Mouse (Mus musculus) forebrain, embryonic 15.5 days (tissue): ENCODE measurements around the gene Desi2. TPM values are rescaled to one million over a fixed set of nuclear protein-coding genes. Genes with fewer than 3 reads are reported as not detected.
"Not testable (repeated sequence)": the region's sequence is repeated elsewhere in the genome, so short reads cannot be mapped to it uniquely, and the experiment has no call there.

Experiments used
- ATAC-seq: fragments of 200-750 bp; cut with Nextera tagmentation; replicated peaks from 2 replicates; pipeline ENCODE4 v1.8.0; 2017; ENCODE audit warnings: mild to moderate bottlenecking, moderate TSS enrichment, moderate library complexity
- H3K27ac ChIP-seq: fragments of 300-500 bp; sonication (generic); replicated peaks from 2 replicates; pipeline ENCODE4 v1.5.1; 2015; ENCODE audit warnings: mild to moderate bottlenecking, inconsistent platforms
- H3K27me3 ChIP-seq: fragments of 300-500 bp; sonication (generic); 2 replicates; pipeline ENCODE4 v1.6.1; 2015; ENCODE audit warnings: inconsistent platforms
- H3K36me3 ChIP-seq: fragments of 300-500 bp; sonication (generic); 2 replicates; pipeline ENCODE4 v1.6.1; 2015; ENCODE audit warnings: mild to moderate bottlenecking, inconsistent platforms
- H3K4me1 ChIP-seq: fragments of 300-500 bp; sonication (generic); 2 replicates; pipeline ENCODE4 v1.6.1; 2015; ENCODE audit warnings: inconsistent platforms
- H3K4me2 ChIP-seq: fragments of 300-500 bp; sonication (generic); replicated peaks from 2 replicates; pipeline ENCODE4 v1.6.1; 2015; ENCODE audit warnings: mild to moderate bottlenecking, inconsistent platforms
- H3K4me3 ChIP-seq: fragments of 300-500 bp; sonication (generic); 2 replicates; pipeline ENCODE4 v1.5.1; 2015; ENCODE audit warnings: mild to moderate bottlenecking, inconsistent platforms
- H3K9ac ChIP-seq: fragments of 300-500 bp; sonication (generic); replicated peaks from 2 replicates; pipeline ENCODE4 v1.6.1; 2015; ENCODE audit warnings: mild to moderate bottlenecking, inconsistent platforms
- H3K9me3 ChIP-seq: fragments of 300-500 bp; sonication (generic); 2 replicates; pipeline ENCODE4 v1.6.1; 2016; ENCODE audit warnings: inconsistent platforms
- WGBS: fragments of 180-500 bp; shearing (Covaris S2); methylation state at CpG from one replicate; pipeline ENCODE4 v1.1.7; 2015; ENCODE audit warnings: mixed read lengths; 5-methylcytosine and 5-hydroxymethylcytosine counted together
- polyA plus RNA-seq: library from polyadenylated mRNA; unstranded; fragments of >200 nt; fragmentation: Nextera tagmentation; extraction: Ambion mirVana; gene quantifications from 2 replicates; pipeline ENCODE4 v1.2.1, GENCODE M21; 2015

Gene Desi2
- 20.0 and 23.4 TPM in 2 replicates for polyA plus RNA-seq

GRCm38 (mm10) chr1:178187216-178187791 is at the start of gene Desi2:
TSS of gene Desi2 (plus strand) at chr1:178187417.
- peak; percentile 99 for ATAC-seq
- Histone ChIP-seq H3K9ac (peak within 1 kb of the TSS; percentile 71), H3K4me2 (peak within 1 kb of the TSS; percentile 47), H3K4me1 (peaks cover 16% of the 10 kb centered on the region), H3K4me3 (peak within 1 kb of the TSS; percentile 76), H3K27ac (peak within 1 kb of the TSS; percentile 75)
- not testable (repeated sequence) for H3K36me3 ChIP-seq, H3K27me3 ChIP-seq, H3K9me3 ChIP-seq
- 0% methylated on average over 37 of the region's 37 CpGs for WGBS

- not testable (repeated sequence) for H3K36me3 ChIP-seq, H3K27ac ChIP-seq, H3K27me3 ChIP-seq, H3K9me3 ChIP-seq, H3K4me3 ChIP-seq, H3K9ac ChIP-seq, H3K4me2 ChIP-seq, H3K4me1 ChIP-seq
- ATAC-seq = peak; percentile 55; the same call in 1 of the 2 replicates
- WGBS = 2% methylated on average over 2 of the region's 2 CpGs
These were observed 40.7 kb upstream of the Desi2 start for GRCm38 (mm10) chr1:178146513-178146912.

DNA sequence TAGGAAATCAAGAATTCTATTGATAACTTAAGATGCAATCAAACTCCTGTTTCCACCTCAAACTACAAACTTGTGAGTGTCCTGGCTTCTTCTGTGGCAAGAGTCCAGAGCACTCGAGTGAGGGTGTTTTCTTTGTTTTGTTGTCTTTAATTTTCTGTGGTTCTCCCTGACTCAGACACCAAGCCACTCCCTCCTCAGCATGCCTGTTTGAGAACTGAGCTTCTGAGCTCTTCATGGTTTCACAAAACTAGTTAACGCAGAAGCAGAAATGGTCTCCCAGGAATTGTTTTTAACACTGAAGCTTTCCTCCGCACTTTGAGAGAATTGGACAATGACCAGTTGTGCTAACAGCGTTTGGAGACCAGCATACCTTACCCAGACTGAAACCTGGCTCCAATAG is 40.3 kb upstream of the Desi2 start:
- H3K27ac ChIP-seq, ATAC-seq, H3K9ac ChIP-seq, H3K9me3 ChIP-seq, H3K27me3 ChIP-seq, H3K4me2 ChIP-seq, H3K4me1 ChIP-seq, H3K36me3 ChIP-seq, H3K4me3 ChIP-seq: not testable (repeated sequence)
- 36% methylated on average over 4 of the region's 4 CpGs for WGBS

DNA sequence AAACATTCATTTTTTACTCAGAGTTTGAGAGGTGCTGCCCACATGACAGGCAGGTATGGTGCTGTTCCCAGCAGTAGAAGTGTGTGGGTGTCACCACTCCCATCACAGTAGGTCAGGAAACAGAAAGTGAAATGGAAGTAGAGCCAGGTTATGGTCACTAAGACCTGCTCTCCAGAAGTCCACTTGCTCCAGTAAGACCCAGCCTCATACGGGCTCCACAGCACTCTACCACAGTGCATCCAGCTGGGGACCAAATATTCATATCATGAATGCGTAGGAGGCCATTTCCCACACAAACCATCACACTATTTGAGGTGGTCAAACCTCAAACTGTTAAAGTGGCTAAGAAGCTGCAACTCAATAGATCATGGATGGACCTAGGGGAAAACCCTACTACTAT is 5.0 kb upstream of the Desi2 start:
- H3K4me2 ChIP-seq = no peak overlapping the region
- no peak for ATAC-seq
- H3K9ac ChIP-seq = no peak overlapping the region
- no peak overlapping the region for H3K4me3 ChIP-seq
- no peaks in the 10 kb centered on the region for H3K9me3 ChIP-seq
- H3K27ac ChIP-seq = no peak overlapping the region
- no peaks in the 10 kb centered on the region for H3K36me3 ChIP-seq
- WGBS = 93% methylated on average over 2 of the region's 2 CpGs
- peaks cover 5% of the 10 kb centered on the region for H3K4me1 ChIP-seq
- H3K27me3 ChIP-seq = no peaks in the 10 kb centered on the region

DNA sequence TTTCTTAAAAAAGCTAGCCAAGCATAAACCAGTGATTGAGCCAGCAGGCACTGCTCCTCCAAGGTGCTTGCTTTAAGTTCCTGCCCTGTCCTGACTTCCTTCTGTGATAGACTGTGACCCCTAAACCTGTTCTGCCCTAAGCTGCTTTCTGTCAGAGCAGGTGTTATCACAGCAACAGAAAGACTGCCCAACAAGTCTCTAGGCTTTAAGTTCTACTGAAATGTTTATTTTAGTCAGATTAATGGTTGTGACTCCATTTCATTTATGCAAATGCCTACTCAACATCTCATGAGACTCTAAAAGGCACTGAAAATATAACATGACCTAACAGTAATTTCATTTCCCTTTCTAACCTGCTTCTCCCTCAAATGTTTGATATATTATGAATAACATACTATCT is 1.6 kb upstream of the Desi2 start:
- Histone ChIP-seq H3K27ac (no peak overlapping the region), H3K4me3 (no peak overlapping the region), H3K4me2 (no peak overlapping the region), H3K4me1 (peaks cover 16% of the 10 kb centered on the region), H3K9ac (no peak overlapping the region), H3K27me3 (no peaks in the 10 kb centered on the region), H3K9me3 (no peaks in the 10 kb centered on the region), H3K36me3 (no peaks in the 10 kb centered on the region)
- ATAC-seq = no peak

- Histone ChIP-seq H3K4me1 (peaks cover 16% of the 10 kb centered on the region), H3K4me2 (peak overlapping the region; percentile 44), H3K4me3 (peak overlapping the region; percentile 76), H3K27ac (peak overlapping the region; percentile 75), H3K9ac (peak overlapping the region; percentile 71)
- not testable (repeated sequence) for H3K36me3 ChIP-seq, ATAC-seq, H3K9me3 ChIP-seq, H3K27me3 ChIP-seq
- 2% methylated on average over 25 of the region's 38 CpGs for WGBS
These were observed 593 bp downstream of the Desi2 start for GRCm38 (mm10) chr1:178187810-178188209.

DNA sequence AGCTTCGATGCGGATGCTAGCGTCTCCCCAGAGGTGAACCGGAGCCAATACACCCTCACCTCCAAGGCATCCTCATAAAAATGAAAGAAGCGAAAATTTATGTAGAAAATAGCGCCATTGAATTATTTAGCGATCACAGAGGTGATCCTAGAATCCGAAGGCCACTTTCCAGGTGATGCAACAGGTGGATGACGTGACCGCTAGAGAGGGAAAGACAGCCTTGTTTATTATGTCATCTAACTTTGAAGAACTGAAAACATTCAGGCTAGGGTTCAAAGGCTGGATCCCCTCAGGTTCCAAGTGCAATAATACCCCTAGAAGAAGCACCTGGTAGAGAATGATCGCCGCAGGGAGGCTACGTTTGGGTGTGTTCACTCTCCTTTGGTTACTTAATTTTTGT is 1.2 kb downstream of the Desi2 start:
- Histone ChIP-seq H3K9me3 (no peaks in the 10 kb centered on the region), H3K27ac (no peak overlapping the region), H3K9ac (peak overlapping the region; percentile 28), H3K4me1 (peaks cover 16% of the 10 kb centered on the region), H3K4me3 (peak overlapping the region; percentile 38), H3K4me2 (peak overlapping the region; percentile 47), H3K27me3 (no peaks in the 10 kb centered on the region), H3K36me3 (no peaks in the 10 kb centered on the region)
- WGBS = 7% methylated on average over 13 of the region's 13 CpGs
- ATAC-seq = no peak

DNA sequence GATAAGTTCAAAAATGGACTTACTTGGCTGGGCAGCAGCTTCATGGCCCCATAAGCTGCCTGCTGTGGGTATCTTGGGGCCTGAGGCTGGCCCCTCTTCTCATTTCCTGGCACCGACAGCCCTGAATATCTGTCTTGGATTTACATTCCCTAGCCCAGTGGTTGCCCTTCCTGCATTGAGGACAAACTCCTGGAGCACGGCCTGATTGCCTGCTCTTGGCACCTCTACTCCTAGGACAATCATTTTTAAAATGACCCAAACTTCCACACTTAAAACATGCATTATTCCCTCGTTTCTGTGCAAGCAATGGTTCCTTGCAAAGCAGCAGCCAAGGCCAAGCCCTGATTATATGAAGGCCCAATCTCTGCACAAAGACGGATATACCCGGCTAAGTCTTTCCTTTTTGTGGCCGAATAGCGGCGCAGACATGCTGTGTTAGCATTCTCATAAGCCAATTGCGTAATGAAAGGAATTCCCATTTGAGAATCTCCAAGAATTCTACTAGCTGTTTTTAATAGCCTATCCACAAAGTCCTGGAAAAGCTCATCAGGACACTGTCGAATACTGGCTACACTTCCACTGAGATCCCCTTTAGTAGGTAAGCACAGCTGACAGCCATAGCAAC is 18.6 kb downstream of the Desi2 start:
- Histone ChIP-seq H3K27ac (no peak overlapping the region), H3K4me2 (no peak overlapping the region), H3K9me3 (no peaks in the 10 kb centered on the region), H3K4me1 (no peaks in the 10 kb centered on the region), H3K27me3 (no peaks in the 10 kb centered on the region), H3K36me3 (peaks cover 4% of the 10 kb centered on the region; the same call in 1 of the 2 replicates), H3K9ac (no peak overlapping the region), H3K4me3 (no peak overlapping the region)
- ATAC-seq = no peak
- WGBS = 86% methylated on average over 10 of the region's 10 CpGs

DNA sequence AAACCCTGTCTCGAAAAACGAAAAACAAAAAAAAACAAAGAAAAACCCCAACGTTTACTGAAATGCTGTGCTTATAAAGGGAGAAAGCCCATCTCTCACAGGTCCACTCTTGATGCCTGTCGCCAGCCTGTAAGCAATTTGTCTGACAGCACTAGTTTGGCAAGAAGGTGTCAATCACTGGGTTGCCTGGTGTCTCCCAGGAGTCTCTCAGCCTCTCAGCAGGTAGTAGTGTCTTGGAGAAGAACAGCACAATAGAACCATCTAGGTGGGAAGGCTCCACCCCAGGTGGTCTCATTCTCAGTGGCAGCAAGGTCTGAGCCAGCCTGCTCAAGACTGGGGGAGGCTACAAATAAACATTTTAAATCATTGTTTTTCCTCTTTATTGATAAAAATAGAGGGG is 20.6 kb downstream of the Desi2 start:
- not testable (repeated sequence) for H3K4me2 ChIP-seq, H3K36me3 ChIP-seq, H3K27me3 ChIP-seq, H3K9me3 ChIP-seq, H3K4me1 ChIP-seq, H3K9ac ChIP-seq, H3K4me3 ChIP-seq, H3K27ac ChIP-seq, ATAC-seq
- WGBS = 83% methylated on average over 4 of the region's 4 CpGs

- Histone ChIP-seq H3K4me2 (no peak overlapping the region), H3K4me3 (no peak overlapping the region), H3K9me3 (no peaks in the 10 kb centered on the region), H3K27me3 (no peaks in the 10 kb centered on the region), H3K36me3 (no peaks in the 10 kb centered on the region), H3K27ac (no peak overlapping the region), H3K4me1 (no peaks in the 10 kb centered on the region), H3K9ac (no peak overlapping the region)
- no peak for ATAC-seq
These were observed 22.7 kb downstream of the Desi2 start for GRCm38 (mm10) chr1:178209966-178210365.

GRCm38 (mm10) chr1:178217157-178217556 is 29.9 kb downstream of the Desi2 start:
- no peak for ATAC-seq
- H3K4me3 ChIP-seq = no peak overlapping the region
- H3K4me1 ChIP-seq = no peaks in the 10 kb centered on the region
- H3K9me3 ChIP-seq = no peaks in the 10 kb centered on the region
- no peaks in the 10 kb centered on the region for H3K27me3 ChIP-seq
- H3K36me3 ChIP-seq = no peaks in the 10 kb centered on the region
- H3K27ac ChIP-seq = no peak overlapping the region
- H3K4me2 ChIP-seq = no peak overlapping the region
- H3K9ac ChIP-seq = no peak overlapping the region

GRCm38 (mm10) chr1:178218305-178218704 is 31.1 kb downstream of the Desi2 start:
- Histone ChIP-seq H3K4me1 (no peaks in the 10 kb centered on the region), H3K4me2 (no peak overlapping the region), H3K27ac (no peak overlapping the region), H3K9me3 (no peaks in the 10 kb centered on the region), H3K9ac (no peak overlapping the region), H3K36me3 (no peaks in the 10 kb centered on the region), H3K4me3 (no peak overlapping the region), H3K27me3 (no peaks in the 10 kb centered on the region)
- no peak for ATAC-seq
